Mouse (Mus musculus): ENCODE results near the gene Slc5a1. TPM values are rescaled to one million over a fixed set of nuclear protein-coding genes. Genes with fewer than 3 reads are reported as not detected.

The Slc5a1 gene
- total RNA-seq, 2 experiments from 2014 or later, result 0.18 to 0.25 TPM

GRCm38 (mm10) chr5:33121871-33122315, 17.9 kb downstream of the Slc5a1 start:
- H3K27ac ChIP-seq, result no peak overlapping the region
- TF ChIP-seq CTCF (conservative IDR thresholded peaks at IDR 0.05), result no peak
- no peak for DNase-seq (ENCODE audit: low spot score in 2 of 2)
- no peak overlapping the region for H3K4me3 ChIP-seq

GRCm38 (mm10) chr5:33123658-33124057, 19.6 kb downstream of the Slc5a1 start:
- Histone ChIP-seq H3K4me3 (no peak overlapping the region), H3K27ac (no peak overlapping the region)
- no peak for DNase-seq (ENCODE audit: low spot score in 2 of 2)
- TF ChIP-seq CTCF (conservative IDR thresholded peaks at IDR 0.05), result no peak

DNA sequence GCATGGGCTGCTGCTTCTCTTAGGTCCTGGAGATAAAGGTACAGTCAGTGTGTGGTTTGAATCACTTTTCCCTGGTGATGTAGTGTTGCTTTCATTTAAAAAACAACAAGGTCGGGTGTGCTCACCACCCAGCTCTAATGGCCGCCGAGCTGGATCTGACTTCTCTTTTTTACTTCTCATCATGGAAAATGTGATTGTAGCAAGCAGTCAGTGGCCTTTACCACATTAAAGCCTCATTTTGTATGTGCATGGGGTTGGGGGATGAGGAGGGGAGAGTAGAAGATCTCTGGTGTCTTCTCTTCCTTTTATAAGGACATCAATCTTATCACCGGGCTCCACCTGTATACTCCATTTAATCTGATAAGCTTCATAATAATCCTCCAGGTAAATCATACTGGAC, 21.3 kb downstream of the Slc5a1 start:
- Histone ChIP-seq H3K4me3 (no peak overlapping the region), H3K27ac (no peak overlapping the region)
- TF ChIP-seq CTCF (conservative IDR thresholded peaks at IDR 0.05), result no peak
- no peak for DNase-seq (ENCODE audit: low spot score in 2 of 2)

- H3K27ac ChIP-seq, result no peak overlapping the region
- no peak for DNase-seq (ENCODE audit: low spot score in 2 of 2)
- H3K4me3 ChIP-seq, result no peak overlapping the region
- TF ChIP-seq CTCF (conservative IDR thresholded peaks at IDR 0.05), result no peak
Measured at GRCm38 (mm10) chr5:33134132-33134531, 30.1 kb downstream of the Slc5a1 start.

GRCm38 (mm10) chr5:33135611-33136010, 31.6 kb downstream of the Slc5a1 start:
- no peak for TF ChIP-seq CTCF (conservative IDR thresholded peaks at IDR 0.05)
- H3K27ac ChIP-seq, result no peak overlapping the region

GRCm38 (mm10) chr5:33142790-33143455, 38.9 kb downstream of the Slc5a1 start:
- peak; percentile 86 for TF ChIP-seq CTCF (conservative IDR thresholded peaks at IDR 0.05)
- DNase-seq (ENCODE audit: low spot score in 2 of 2), result peak; percentile 69 to 71
- Histone ChIP-seq H3K4me3 (no peak overlapping the region), H3K27ac (no peak overlapping the region)

More at GRCm38 (mm10) chr5:33135611-33136010, 31.6 kb downstream of the Slc5a1 start:
- DNase-seq (ENCODE audit: low spot score in 2 of 2), result no peak
- no peak overlapping the region for H3K4me3 ChIP-seq

DNA sequence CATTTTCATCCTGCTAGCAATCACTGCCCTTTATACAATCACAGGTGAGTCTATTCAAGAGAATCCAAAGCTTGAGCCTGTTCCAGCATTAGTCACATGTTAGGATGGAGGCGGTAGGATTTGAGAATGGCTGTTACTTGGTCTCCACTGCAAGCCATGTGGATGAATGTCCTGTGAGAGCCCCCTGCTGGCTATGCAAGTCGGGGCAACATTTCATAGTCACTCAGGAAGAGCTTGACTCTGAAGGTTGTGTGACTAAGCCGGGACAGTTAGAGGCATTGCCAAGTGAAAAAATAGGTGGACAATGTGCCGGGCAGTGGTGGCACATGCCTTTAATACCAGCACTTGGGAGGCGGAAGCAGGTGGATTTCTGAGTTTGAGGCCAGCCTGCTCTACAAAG, 40.0 kb downstream of the Slc5a1 start:
- no peak overlapping the region for H3K4me3 ChIP-seq
- peak in 1 of 2 experiments; percentile 16 for DNase-seq (ENCODE audit: low spot score in 2 of 2)
- H3K27ac ChIP-seq, result no peak overlapping the region
- peak; percentile 75 for TF ChIP-seq CTCF (conservative IDR thresholded peaks at IDR 0.05)

GRCm38 (mm10) chr5:33146837-33147236, 42.8 kb downstream of the Slc5a1 start:
- DNase-seq (ENCODE audit: low spot score in 2 of 2), result no peak
- H3K4me3 ChIP-seq, result no peak overlapping the region
- no peak overlapping the region for H3K27ac ChIP-seq
- no peak for TF ChIP-seq CTCF (conservative IDR thresholded peaks at IDR 0.05)

- DNase-seq (ENCODE audit: low spot score in 2 of 2), result peak; percentile 2 to 19
- TF ChIP-seq CTCF (conservative IDR thresholded peaks at IDR 0.05), result no peak
- no peak overlapping the region for H3K4me3 ChIP-seq
- no peak overlapping the region for H3K27ac ChIP-seq
Measured at GRCm38 (mm10) chr5:33147691-33148090, 43.7 kb downstream of the Slc5a1 start.

DNA sequence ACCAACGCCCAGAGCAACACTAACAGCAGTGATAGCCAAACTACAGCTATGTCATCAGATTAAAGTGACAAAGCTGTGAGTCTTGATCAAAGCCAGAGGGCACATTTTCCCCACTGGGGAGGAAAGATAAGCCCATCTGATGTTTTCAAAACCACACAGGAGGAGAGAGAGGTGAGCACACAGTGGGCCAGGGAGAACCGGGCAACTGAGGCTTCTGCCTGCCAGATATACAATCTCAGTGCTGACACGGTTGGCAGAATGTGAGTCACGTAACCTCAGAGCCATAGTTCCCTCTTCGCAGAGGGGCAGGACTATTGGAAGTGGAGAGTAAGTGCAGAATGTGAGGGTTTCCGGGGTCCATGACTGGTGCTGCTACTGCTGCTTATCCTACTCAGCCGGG, 89.5 kb downstream of the Slc5a1 start:
- Histone ChIP-seq H3K4me3 (no peak overlapping the region), H3K27ac (no peak overlapping the region)
- DNase-seq (ENCODE audit: low spot score in 2 of 2), result no peak
- TF ChIP-seq CTCF (conservative IDR thresholded peaks at IDR 0.05), result no peak

DNA sequence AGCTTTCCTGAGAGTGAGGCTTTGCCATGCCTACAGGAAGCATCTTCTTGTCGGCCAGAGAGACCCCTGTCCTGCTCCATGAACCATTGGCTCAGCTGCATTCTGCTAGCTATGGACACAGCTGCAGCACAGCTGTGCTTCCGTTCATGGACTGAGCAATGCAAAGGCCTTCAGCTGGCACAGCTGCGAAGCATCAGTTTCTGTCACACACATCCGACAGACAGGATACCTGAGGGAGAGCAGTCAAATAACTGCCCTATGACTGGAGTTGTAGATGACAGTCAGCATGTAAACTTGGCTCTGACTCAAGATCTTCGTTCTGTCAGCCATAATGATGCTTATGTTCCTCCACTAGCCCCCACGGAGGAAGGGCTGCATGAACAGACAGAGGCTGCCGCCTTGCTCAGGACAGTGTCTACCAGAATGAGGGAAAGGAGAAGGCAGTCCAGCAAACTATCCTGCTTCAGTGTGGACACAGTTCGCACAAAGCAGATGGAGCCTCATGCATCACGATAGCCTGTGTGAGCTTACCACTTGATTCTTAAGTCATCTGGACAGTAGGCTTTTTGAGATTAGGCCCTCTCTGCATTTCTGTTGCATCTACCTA, 91.3 kb downstream of the Slc5a1 start:
- no peak for TF ChIP-seq CTCF (conservative IDR thresholded peaks at IDR 0.05)
- Histone ChIP-seq H3K4me3 (no peak overlapping the region), H3K27ac (no peak overlapping the region)
- DNase-seq (ENCODE audit: low spot score in 2 of 2), result no peak

- Histone ChIP-seq H3K4me3 (no peak overlapping the region), H3K27ac (no peak overlapping the region)
- DNase-seq (ENCODE audit: low spot score in 2 of 2), result no peak
- TF ChIP-seq CTCF (conservative IDR thresholded peaks at IDR 0.05), result no peak
Measured at GRCm38 (mm10) chr5:33200071-33200470, 96.1 kb downstream of the Slc5a1 start.

- Histone ChIP-seq H3K4me3 (no peak overlapping the region), H3K27ac (no peak overlapping the region)
- DNase-seq (ENCODE audit: low spot score in 2 of 2), result no peak
- no peak for TF ChIP-seq CTCF (conservative IDR thresholded peaks at IDR 0.05)
Measured at GRCm38 (mm10) chr5:33201697-33202096, 97.7 kb downstream of the Slc5a1 start.
